Mouse (Mus musculus): ENCODE measurements around the gene Clmp.

- TF ChIP-seq CTCF (IDR thresholded peaks at IDR 0.05; ENCODE audit: low read depth, low read length) (peak; percentile 65), POLR2A (IDR thresholded peaks at IDR 0.05; ENCODE audit: insufficient read depth, low read length) (no peak)
These were observed 72.0 kb downstream of the Clmp start for GRCm38 (mm10) chr9:40757685-40758270.

Measured in ES-Bruce4 (cell line).